Mouse (Mus musculus): ENCODE measurements around the gene Ttf2. TPM values are rescaled to one million over a fixed set of nuclear protein-coding genes. Genes with fewer than 3 reads are reported as not detected.

Ttf2 gene
- polyA plus RNA-seq, 1 experiment from 2014 or later = 11.7 TPM

Other genes starting within 250 kb of the Ttf2 start
- gene Vtcn1, start 144.2 kb downstream of the Ttf2 start, polyA plus RNA-seq (2015; fragmentation: Nextera tagmentation; extraction: Ambion mirVana) = 0.09 and 0.19 TPM in 2 replicates
- gene Trim45, start 47.5 kb downstream of the Ttf2 start, polyA plus RNA-seq (2015; fragmentation: Nextera tagmentation; extraction: Ambion mirVana) = 3.6 and 3.8 TPM in 2 replicates
- gene Cd101, start 59.9 kb upstream of the Ttf2 start, polyA plus RNA-seq (2015; fragmentation: Nextera tagmentation; extraction: Ambion mirVana) = 0.37 and 0.47 TPM in 2 replicates
- 5.1 and 6.8 TPM in 2 replicates for gene Ptgfrn, start 140.6 kb upstream of the Ttf2 start, polyA plus RNA-seq (2015; fragmentation: Nextera tagmentation; extraction: Ambion mirVana)